Mouse (Mus musculus) lung, postnatal 10 days (tissue): ENCODE measurements at regions not wholly inside any gene's neighbourhood (a gene's known extent, or its start where the extent isn't known, plus 50 kb on each side); places are given as distances from the start of the nearest gene placed in this dataset.
"Not testable (repeated sequence)": the region's sequence is repeated elsewhere in the genome, so short reads cannot be mapped to it uniquely, and the experiment has no call there.

Source experiments
- DNase-seq: peaks from one replicate; pipeline ENCODE4 v3.0.0; 2021

- DNase-seq, result not testable (repeated sequence)
These were observed 167.4 kb downstream of the Kif21a start for GRCm38 (mm10) chr15:90882349-90882748.

- DNase-seq, result no peak
These were observed 180.3 kb downstream of the Kif21a start for GRCm38 (mm10) chr15:90869452-90869851.

GRCm38 (mm10) chr15:90853763-90854162 lies 174.5 kb upstream of the Cpne8 start:
- DNase-seq, result not testable (repeated sequence)

GRCm38 (mm10) chr15:90851991-90852390 lies 172.8 kb upstream of the Cpne8 start:
- DNase-seq, result no peak

DNA sequence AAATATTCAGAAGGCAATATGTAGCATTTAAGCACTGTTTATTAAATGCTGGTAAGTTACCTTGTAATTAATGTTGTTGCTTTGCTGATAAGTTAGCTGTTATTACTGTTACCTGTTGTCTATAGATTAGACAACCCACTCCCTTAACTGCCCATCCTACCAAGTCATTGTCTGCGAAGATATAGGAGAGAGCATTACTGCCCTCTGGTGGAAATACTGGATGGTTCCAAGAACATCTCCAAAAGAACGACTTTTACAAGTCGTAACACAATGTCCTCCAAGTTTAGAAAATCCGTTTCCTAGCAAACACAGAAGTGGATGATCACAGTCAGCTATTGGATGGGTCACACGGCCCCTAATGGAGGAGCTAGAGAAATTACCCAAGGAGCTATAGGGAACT lies 162.2 kb upstream of the Cpne8 start:
- DNase-seq, result peak; percentile 11

- DNase-seq, result no peak
These were observed 156.4 kb upstream of the Cpne8 start for GRCm38 (mm10) chr15:90835586-90835985.

- no peak for DNase-seq
These were observed 148.6 kb upstream of the Cpne8 start for GRCm38 (mm10) chr15:90827816-90828215.

DNA sequence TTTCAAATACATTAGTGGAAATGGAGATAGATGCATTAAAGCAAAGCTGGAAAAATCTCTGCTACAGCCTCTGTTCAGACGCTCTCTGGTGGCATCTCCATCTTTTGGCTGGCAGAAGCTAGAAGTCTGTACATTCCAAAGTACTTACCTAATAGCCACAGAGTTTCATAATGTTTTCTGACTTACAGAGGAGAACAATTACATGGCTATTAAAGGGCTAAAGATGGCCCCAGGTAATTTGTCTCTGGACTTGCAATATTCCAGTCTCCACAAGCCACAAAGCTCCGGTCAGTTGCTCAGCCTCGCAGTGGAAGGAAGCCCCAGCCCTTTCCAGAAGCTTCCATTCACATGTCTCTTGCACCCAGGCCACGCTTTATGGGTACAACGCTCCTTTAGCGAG lies 143.1 kb upstream of the Cpne8 start:
- no peak for DNase-seq

DNA sequence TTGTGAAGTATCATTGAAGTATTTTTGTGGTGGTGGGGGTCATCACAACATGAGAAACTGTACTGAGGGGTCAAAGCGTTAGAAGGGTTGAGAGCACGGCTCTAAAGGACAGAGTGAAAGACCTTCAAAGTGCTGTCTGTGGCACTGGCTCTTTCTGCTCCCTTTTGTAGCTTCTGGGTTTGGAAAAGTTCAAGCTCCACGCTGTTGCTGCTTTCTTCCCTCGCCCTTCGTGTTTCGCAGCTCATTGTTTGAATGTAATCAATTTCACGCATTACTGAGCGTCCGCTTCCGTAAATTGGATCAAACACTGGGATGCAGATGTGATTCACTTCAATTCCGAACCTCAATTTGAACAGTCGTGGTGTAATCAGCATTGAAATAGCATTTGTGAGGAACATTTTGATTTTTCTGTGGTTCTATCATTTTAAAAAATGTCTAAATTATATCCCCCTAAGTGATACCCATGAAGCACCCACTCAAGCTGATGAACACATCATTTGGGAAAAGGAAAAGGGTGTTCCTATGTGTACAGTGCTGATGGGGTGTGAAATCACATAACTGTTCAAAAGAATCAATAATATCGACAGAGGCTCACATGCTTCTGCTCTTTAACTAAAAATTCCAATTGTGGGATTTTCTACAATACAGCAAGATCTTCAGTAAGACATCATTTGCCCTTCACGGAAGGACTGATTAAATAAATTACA lies 140.9 kb upstream of the Cpne8 start:
- no peak for DNase-seq

DNA sequence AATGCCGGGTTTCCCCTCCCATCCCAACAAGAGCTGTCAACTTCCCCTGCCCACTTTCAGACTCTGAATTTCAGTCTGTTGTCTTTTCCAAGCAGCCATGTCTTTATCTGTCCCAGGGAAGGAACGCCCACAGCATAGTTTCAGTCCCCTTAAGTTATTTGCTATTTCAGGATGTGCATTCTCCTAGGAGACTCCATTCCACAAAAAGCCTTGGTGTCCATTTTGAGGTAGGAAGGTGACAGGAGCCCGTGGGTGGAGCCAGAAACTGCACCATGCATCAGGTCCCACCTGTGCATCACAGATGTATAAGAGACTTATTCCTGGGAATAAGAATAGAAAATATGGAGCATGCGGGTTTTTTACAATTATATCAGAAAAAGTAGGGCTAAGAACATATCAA lies 138.9 kb upstream of the Cpne8 start:
- DNase-seq, result no peak

GRCm38 (mm10) chr15:90813907-90814306 lies 134.7 kb upstream of the Cpne8 start:
- DNase-seq, result no peak

DNA sequence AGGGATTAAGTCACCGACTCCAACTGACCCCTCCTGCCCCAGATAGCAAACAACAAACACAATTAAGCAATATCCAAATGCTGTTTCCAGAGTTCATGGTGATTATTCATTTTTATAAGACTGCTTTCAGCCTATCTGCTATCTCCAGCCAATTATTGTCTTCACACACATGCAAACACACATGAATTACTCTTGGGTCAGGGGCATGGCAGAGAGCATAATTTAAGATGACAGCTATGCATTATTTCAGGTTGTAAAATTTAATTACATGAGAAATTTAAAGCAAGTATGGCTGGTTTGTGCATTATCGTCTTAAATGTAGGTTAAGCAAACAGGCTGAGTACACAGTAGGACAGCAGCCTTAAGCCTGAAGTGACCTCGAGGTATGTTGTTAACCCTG lies 131.1 kb upstream of the Cpne8 start:
- no peak for DNase-seq

DNA sequence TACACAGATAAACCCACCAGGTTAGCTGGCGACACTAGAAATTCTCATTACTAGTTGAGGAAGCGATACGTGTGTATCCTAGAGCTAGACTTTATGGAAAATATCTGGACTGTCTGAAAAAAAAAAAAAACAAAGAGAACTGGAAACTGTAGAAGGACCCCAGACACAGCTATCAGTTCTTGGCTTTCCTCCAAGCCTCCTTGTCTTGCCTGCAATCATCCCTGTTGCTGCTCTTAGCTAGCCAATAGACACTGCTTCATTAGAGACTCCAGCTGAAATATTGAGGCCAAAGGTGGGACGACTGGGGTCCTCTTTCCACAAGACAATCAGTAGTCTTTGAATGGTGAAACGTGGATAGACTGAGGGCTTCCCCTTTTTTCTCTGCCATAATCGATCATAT lies 129.0 kb upstream of the Cpne8 start:
- no peak for DNase-seq

GRCm38 (mm10) chr15:90798056-90798455 lies 118.8 kb upstream of the Cpne8 start:
- no peak for DNase-seq

DNA sequence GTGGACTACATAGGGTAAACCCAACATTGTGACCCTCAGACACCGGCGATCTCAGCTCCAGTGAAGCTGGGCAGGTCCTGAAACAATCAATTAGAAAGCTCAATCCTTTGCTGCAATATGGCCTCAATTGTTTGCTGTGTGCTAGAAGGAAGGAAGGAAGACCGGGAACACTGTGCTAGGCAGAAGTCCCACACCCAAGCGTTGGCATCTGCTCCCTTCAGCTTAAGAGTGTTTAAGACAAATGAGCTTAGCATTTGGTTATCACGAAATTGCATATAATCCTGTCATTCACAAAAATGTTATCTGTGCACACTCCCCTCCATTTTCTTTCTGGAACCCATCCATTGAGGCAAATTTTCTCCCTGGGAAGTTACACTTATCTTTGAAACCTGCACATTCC lies 110.7 kb upstream of the Cpne8 start:
- DNase-seq, result no peak

DNA sequence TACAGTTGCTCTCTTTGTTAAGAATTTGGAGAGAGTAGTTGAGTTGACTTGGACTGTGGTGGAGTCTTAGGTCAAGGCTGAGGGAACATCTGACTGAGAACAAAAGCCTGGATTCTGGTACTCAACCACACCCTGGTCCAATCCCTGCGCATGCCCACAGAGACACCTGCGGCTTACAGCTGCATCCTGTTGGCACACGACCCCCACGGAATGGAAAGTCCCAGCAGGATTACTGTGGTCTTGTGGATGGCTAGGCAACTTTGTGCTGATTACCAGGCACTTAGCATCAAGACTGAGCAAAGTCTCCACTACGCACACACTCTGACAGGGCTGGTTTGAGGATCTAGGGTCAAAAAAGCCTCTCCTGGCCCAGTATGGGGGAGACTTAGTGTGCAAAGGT lies 105.5 kb upstream of the Cpne8 start:
- DNase-seq, result no peak

GRCm38 (mm10) chr15:90767521-90767920 lies 88.3 kb upstream of the Cpne8 start:
- no peak for DNase-seq

DNA sequence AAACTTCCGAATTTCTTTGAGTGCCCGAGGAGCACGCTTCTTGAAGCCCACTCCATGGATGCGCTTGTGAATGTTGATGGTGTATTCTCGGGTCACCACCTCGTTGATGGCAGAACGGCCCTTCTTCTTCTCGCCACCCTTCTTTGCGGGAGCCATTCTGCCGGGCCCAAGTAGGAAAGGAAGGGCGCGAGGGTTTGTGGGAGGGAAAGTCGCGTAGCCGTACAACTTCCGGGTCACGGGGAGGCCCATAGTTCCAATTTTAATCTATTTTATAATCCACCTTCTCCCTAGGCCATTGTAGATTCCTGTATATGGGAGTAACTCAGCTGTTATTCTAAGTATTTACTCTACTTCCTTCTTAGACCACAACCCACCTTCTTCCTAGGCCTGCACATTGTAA lies 85.3 kb upstream of the Cpne8 start:
- DNase-seq, result not testable (repeated sequence)

GRCm38 (mm10) chr15:90733891-90734290 lies 54.7 kb upstream of the Cpne8 start:
- DNase-seq, result no peak
